Mouse (Mus musculus) layer of hippocampus, adult 9-11 months (tissue): Measurements from ENCODE around the gene Wdhd1.
A peak's percentile ranks its signal among the peaks of the same experiment; 100 is the strongest.

Experiments used
- DNase-seq: peaks from one replicate; pipeline ENCODE4 v3.0.0; 2022

Gene Wdhd1

DNA sequence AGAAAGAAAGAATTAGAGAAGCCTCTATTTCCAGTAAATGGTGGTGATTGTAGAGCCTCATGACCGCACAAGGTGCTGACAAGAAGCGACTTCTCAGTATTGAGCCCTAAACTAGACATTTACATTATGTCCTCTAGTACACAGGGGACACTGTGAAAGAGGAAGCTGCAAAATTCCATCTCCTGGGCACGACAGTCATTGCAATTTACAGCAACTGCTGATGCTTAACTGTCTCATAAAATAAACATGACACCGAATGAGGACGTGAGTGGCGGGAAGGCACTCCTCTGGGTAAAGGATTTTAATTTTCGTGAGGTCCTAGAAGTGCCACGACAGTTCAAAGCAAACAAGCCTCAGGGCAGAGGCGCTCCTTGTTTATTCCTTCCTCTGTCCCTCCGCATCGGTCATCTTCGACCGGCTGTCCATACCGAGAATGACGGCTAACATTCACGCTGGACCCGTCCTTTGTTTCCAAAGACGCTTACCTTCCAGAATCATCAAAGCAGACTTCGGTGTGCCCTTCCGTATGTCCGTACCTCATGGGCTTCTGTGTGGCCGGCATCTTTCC, 537 bp downstream of the Wdhd1 start:
- DNase-seq: no peak

DNA sequence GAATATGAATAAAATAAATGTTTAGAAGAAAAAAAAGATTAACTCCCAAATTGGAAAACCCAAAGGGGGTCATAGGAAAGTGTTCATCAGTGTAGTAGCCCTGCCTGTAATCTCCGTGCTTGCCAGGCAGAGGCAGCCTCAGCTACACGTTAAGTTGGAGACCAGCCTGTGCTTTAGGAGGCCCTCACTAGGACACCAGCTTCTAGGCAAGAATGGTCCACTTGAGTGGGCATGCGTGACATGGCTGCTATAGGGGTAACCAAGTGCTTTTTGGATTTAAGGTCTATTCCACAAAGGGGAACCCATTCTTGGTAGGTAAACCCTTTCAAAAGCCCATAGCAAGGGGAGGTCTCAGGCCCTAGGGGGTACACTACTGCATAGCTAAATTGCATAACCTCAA, 1.2 kb downstream of the Wdhd1 start:
- DNase-seq: no peak

DNA sequence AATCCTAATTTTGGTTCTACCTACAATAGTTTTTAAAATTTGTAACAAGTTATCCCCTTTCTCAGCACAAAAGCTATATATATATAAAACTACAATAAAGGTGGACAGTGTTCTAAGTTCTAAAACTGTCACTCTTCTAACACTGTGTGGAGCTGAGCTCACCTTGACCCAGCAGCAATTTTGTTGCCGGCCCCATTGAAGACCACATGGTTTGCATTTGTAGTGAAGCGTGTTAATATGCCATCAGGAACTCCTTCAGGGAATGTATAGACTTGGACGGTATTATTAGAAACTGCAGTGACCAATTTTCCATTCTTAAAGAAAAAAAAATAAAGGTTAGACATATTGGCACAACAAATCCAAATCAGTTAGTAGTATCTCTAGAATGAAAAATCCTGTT, 2.9 kb downstream of the Wdhd1 start:
- DNase-seq: no peak

DNA sequence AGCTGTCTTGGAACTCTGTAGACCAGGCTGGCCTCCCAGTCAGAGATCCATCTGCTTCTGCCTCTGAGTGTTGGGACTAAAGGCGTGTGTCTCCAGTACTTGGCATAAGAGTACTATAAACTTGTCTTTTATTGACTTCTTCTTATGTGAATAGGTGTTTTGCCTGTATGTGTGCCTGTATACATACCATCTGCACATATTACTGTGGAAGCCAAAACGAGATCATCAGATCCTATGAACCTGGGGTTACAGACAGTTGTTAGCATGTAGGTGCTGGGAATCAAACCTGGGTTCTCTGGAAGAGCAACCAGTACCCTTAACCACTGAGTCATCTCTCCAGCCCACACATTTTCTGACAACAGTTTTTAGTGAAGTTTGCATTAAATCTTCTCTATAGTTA, 7.0 kb downstream of the Wdhd1 start:
- DNase-seq: no peak

DNA sequence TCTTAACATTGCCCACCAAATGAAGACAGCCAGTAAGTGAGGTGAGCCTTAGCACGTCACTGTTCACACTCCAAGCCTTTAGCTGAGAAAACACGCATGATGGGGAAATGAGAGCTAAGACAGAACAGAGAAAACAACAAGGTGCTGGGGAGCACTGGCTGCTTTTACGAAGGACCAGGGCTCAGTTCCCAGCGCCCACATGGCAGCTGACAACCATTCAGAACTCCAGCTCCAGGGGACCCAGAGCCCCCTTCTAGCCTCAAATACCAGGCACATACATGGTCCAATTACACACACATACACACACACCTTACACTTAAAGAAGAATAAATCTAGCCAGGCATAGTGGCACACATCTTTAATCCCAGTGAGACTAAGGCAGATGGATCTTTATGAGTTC, 7.6 kb downstream of the Wdhd1 start:
- no peak for DNase-seq

DNA sequence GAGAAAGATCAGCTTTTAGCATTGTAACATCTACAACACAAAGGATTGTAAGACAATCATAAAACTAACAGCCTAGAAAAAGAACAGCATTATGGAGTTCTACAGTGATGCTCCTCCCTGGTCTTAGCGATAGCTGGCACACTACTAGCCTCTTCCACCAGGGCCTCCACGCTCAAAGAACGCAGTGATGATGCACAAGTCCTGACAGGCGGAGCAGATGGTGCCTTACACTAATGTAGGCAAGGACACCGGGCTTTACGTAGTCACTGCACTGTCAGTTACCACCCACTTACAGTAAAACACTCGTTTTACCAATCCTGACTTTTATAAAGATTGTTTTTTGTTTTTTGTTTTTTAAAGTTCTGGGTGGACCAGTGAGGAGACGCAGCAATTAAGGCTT, 10.8 kb downstream of the Wdhd1 start:
- peak; percentile 31 for DNase-seq

DNA sequence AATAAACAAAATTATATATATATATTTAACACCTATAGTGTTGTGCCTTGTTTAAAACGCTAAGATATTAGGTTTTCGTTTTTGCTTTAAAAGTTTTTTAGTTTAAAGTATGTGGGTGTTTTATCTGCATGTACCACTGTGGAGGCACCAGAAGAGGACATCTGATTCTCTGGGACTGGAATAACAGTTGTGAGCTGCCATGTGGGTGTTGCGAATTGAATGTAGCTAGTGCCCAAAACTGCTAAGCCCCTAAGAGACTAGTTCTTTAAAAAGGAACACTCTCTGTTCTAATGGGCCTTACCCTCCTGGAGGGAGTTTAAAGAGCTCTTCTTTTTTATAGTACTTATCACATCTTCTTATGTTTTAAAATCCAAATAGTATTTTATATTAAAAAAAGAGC, 11.8 kb downstream of the Wdhd1 start:
- peak; percentile 64 for DNase-seq

DNA sequence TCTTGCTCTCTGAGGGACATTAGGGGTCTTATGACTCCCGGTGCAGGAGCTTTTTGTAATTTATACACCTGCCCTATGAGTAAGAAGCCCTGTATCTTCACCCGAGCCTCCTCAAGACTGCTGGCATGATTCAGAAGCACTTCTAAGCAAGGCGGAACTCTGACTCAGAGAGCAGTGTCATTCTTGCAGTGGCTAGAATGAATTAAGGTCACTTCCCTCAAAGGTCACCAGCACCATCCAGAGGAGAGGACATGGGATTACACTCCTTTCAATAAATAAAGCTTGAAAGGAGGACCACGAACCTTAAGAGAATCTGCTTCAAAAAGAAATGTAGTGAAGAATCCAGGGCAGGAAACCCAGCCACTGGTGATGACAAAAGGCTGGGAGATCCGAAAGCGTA, 26.8 kb downstream of the Wdhd1 start:
- no peak for DNase-seq

DNA sequence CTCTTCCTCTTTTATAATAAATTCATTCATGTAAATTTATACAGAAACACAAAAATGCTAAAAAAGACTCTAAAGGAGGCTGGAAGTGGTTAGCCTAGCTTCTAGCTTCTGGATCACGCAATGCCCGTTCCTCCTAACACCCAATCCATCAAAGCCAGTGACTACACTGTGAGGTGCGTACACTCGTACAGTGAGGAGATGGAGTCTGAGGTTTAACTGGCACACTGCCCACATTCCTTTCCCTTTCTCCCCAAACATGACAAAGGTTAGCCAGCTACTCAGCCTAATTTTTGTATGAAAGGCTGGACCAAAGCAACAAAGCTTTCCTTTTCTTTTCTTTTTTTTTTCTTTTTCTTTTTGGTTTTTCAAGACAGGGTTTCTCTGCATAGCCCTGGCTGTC, 33.9 kb downstream of the Wdhd1 start:
- DNase-seq: no peak

DNA sequence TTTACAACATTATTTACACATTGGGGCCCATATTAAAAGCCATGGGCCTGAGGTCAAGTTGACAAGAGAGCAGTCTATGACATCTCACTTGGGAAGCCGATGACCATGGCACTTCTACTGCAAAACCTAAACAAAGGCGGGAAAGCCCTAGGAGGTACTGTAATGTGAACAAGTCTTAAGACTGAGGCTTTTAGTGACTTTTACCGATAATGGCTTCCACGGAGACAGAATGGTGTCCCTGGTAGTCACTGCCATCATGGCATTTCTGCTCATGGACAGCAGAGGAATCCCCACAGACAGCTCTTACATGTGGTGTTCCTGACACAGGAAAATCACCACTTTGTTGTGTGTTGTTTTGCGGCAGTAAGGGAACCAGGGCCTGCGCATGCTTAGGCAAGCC, 35.6 kb downstream of the Wdhd1 start:
- no peak for DNase-seq

DNA sequence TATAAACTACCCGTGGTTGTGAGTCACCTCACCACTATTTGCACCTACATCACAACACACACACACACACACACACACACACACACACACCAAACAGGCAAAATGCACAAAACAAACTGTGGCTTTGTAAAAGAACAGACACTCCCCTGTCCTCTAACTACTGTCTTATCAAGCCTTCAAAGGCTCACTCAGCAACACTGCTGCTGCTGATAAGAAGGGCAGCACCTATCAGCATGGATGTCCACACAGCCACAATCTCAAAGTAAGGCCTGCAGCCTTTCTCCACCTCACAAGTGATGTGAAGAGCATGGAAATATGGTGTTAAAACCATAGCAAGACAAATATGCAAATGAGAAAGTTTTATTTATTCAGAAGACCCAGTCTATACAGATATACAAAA, 36.1 kb downstream of the Wdhd1 start:
- no peak for DNase-seq

DNA sequence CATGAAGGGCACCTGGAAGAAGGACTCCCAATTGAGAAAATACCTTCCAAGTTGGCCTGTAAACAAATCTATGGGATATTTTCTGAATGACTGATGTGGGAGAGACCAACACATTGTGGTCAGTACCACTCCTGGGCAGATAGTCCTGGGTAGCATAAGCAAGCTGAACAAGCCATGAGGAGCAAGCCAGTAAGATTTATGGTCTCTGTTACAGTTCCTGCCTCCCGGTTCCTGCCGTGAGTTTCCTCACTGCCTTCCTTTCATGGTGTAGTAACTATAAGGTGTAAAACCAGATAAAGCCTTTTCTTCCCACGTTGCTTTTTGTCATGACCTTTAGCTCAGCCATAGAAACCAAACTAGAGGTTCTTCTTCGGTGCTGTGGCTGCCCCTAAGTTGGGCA, 39.4 kb downstream of the Wdhd1 start:
- no peak for DNase-seq

DNA sequence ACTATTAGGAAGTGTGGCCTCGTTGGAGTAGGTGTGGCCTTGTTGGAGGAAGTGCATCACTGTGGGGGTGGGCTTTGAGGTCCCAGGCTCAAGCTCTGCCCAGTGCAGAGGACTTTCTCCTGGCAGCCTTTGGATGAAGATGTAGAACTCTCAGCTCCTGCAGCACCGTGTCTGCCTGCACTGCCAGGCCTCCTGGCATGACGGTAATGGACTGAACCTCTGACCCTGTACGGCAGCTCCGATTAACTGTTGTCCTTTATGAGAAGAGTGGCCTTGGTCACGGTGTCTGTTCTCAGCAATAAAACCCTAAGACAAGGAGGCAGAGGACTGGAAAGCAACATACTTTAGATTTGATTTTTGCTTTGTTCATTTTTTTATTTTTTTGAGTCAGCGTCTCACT, 40.2 kb downstream of the Wdhd1 start:
- DNase-seq: no peak

DNA sequence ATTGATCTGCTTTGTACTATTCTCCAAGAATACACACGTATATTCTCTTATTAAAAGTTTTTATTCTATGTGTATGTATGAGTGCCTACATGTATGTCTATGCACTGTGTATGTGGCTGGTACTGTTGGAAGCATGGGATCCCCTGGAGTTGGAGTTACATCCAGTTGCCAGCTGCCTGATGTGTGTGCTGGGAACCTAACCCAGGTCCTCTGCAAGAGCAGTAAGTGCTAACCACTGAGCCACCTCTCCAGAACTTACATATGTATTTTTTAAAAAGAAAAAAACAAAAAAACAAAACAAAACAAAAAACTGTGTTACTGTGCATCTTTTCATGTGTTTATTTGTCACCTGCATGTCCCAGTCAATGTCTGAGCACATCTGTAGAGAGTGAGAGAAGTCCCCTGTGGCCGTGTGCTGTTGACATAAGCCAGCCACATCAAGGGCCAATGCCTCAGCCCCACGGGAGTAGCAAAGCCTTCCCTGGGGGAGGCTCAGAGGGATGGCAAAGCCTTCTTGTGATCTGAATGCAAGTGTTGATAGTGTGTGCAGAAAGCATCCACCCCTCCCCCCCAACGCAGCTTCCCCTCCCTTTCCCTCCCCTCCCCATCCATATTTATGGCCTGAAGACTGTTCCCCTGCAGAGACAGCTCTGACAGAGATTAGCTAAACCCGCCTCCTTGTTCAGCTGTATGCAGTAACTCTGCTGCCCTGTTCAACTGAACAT, 42.0 kb downstream of the Wdhd1 start:
- no peak for DNase-seq

DNA sequence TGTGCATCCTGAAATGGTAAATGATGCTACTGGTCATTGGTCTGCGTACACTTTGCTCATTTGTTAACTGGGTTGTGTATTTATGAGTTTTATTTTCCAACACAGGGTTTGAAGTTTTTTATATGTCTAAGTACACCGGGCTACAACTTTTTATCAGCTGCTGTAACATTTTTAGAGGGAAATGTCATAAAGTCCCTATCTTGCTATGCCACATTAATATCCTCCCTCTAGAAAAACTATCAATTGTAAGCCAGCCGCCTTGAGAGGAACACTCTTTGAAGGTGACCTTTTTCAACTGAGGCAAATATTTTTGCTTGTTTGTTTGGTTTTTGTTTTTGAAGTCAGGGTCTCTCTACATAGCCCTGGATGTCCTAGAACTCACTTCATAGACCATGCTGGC, 42.6 kb downstream of the Wdhd1 start:
- DNase-seq: no peak

DNA sequence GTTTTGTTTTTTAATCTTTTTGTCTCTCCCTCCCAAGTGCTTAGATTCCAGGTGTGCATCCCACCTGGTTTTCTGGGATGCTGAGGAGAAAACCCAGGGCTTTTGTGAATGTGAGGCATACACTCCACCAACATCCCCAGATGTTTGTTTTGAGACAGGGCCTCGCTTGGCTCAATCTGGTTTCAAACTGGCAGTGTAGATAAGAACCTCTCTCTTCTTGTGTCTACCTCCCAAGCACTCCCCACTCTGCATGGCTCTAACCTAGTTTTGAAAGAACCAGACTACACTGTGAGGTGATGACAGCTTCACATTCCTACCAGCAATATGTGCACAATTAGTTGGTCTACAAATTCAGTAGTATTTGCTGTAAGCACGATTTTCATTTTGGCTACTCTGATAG, 43.1 kb downstream of the Wdhd1 start:
- no peak for DNase-seq

DNA sequence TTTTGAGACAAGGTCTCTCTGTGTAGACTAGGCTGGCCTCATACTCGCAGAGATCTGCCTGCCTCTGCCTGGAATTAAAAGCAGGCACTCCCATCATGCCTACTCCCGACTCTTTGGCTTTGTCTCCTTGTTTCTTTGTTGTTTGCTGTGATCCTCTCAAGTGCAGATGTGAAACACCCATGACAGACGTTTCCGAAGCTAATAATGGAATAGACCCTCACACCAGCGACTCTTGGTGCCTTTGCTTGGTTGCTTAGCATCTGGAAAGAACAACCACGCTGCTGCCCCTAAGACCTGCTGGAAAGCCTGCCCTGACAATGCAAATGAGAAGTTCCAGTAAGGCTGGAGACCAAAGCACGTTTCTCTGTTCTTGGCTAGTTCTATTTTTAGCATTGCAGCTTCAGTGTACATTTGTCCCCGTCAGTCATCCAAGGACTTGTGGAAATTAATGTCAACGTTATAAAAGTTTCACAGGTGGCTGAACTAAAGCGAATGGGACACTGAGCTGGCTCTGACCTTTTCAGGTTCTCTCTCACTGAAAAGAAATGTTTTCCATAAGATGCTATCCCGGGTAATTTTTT, 46.8 kb downstream of the Wdhd1 start:
- no peak for DNase-seq

DNA sequence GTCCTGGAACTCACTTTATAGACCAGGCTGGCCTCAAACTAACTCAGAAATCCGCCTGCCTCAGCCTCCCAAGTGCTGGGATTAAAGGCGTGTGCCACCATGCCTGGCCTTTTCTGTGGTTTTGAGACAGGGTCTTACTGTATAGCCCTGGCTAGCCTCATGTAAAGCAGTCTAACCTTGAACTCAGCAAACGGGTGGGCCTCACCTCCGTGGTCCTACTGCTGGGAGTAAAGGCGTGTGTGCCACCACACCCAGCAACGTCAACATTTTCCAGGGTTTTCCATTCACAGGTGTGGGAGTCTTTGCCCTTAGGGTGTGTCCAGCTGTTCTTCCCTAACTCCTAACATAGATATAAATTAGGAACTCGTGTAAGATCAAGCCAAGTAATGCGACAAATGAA, 50.7 kb downstream of the Wdhd1 start:
- DNase-seq: no peak

DNA sequence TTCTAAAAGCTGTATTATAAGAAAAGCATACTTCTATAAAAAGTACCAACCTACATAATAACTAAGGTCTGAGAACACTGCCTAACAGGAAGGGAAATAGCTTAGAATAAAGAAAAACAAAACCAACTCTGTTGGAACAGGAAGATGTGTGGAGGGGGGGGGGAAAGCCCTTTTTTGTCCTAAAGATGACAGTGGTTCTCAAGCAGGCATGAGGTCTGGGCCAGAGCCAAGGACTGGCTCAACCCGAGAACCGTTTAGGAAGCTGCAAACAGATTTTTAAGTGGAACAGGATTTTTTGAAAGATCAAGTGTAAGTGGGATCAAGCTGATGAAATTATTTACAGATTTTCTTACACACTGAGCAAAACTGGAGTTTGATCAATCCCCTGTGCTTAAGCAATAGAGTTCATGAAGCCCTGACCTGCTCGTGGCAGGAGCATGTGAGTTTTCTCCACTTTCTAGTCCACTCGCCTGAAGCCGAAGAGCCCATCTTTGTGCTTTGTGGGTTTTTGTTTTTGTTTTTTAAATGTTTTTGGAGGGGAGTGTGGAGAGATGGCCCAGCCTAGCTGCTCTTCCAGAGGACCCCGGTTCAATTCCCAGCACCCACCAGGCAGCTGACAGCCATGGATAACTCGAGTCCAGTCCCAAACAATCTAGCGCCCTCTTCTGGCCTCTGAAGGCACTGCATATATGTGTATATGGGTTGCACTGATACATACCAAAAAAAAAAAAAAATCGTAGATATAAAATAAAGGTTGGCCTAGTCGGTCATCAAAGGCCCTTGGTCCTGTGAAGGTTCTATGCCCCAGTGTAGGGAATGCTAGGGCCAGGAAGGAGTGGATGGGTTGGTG, 52.0 kb downstream of the Wdhd1 start:
- no peak for DNase-seq

DNA sequence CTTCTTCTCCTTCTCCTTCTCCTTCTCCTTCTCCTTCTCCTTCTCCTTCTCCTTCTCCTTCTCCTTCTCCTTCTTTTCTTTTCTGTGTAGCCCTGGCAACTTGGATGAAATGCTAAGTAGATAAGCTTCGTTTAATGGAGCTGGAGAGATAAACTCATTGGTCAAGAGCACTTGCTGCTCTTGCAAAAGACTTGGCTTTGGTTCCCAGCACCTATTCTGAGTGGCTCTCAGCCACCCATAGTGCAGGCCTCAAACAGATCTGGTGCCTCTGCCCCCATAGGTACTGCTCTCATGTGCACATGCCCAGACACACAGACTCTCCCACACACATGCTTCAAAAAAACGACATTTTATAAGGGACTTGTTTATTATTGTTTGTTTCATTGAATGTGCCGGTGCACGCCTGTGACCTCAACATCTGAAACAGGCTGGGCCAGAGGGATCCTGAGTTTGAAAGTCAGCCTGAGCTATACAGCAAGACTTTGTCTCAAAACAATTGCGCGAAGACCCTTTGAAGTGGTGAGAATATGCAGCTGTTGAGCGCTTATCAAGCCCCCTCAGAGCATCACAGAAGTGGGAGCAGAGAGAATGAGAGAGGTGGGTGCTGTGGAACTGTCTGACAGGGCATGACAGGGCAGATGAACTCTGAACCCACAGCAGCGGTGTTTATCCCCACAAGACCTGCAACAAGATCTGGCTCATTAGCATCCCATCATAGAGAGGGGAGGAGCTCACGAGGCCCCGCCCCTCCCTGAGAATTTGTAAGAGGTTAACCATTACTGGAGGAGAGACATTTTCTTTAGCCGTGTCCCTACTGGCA, 53.8 kb downstream of the Wdhd1 start:
- DNase-seq: no peak

DNA sequence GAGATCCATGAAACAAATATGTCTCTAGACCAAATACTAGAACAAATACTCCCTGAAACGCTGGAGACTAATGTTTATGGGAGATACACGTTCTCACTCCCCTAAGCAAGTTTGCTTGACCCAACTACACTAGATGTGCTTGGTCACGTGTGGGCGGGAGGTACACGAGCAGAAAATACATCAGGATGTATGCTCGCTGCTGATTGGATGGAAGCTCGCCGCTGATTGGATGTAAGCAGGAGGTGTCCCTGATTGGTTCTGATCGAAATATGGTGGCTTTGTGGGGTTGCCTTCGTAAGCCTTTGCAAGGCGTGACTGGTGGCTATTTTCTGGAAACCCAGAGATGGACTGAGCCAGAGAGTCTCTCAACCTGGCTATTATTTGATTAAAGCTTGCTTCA, 55.1 kb downstream of the Wdhd1 start:
- DNase-seq: peak; percentile 27

DNA sequence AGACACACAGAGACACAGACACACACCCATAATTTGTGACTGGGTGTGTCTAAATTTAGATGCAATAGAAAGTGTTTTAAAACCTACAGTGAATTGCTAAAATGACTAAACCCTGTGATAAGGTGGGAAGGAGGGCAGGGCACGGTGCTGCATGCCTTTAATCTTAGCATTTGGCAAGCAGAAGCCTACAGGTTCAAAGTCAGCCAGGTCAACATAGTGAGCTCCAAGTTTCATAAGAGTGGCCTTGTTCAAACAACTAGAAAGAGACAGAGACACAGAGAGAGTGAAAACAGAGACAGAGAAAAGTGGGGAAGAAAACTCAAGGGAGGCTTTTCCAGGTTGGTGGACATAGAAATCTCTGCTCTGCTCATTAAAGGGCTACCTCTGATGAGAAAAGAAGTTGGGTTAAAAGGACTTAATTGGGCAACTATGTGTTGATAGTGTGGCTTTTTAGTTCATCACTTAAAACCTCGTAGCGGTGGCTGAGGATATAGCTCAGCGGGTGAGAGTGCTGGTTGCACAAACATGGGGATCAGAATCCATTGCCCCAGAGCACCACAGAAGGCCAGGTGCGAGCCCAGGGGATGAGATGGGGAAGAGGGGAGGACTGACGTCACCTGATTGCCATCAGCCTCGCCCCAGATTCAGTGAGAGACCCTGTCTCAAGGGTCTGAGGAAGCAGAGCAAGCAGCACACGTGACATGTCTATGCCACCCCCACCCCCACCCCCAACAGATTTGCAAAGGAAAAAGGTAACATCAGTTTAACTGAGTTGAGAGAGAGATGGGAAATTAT, 56.2 kb downstream of the Wdhd1 start:
- DNase-seq: no peak
